Mouse (Mus musculus): ENCODE data around the gene Tomm40. TPM values are rescaled to one million over a fixed set of nuclear protein-coding genes. Genes with fewer than 3 reads are reported as not detected.
A peak's percentile ranks its signal among the peaks of the same experiment; 100 is the strongest.

The Tomm40 gene
- polyA plus RNA-seq, 1 experiment: 46.0 TPM

GRCm38 (mm10) chr7:19714836-19715235, 402 bp downstream of the Tomm40 start:
- DNase-seq: no peak
- H3K4me3 ChIP-seq (replicated peaks; ENCODE audit: extremely low read depth, low read depth, low read length): peak overlapping the region; percentile 90
- TF ChIP-seq POLR2A (IDR thresholded peaks at IDR 0.05; ENCODE audit: borderline replicate concordance, extremely low read depth, low read depth, low read length): no peak
- TF ChIP-seq CTCF (IDR thresholded peaks at IDR 0.05; ENCODE audit: insufficient read depth, low read length): no peak
- under 1% methylated on average over 37 of the region's 39 CpGs for WGBS
- H3K4me1 ChIP-seq (ENCODE audit: control insufficient read depth, insufficient read depth, low read length): peaks cover 3% of the 10 kb centered on the region; the same call in 1 of the 2 replicates

GRCm38 (mm10) chr7:19713598-19713997, 1.6 kb downstream of the Tomm40 start:
- H3K4me3 ChIP-seq (replicated peaks; ENCODE audit: extremely low read depth, low read depth, low read length): no peak overlapping the region
- 85% methylated on average over 9 of the region's 9 CpGs for WGBS
- no peak for TF ChIP-seq POLR2A (IDR thresholded peaks at IDR 0.05; ENCODE audit: borderline replicate concordance, extremely low read depth, low read depth, low read length)
- no peak for TF ChIP-seq CTCF (IDR thresholded peaks at IDR 0.05; ENCODE audit: insufficient read depth, low read length)
- peaks cover 3% of the 10 kb centered on the region; the same call in 1 of the 2 replicates for H3K4me1 ChIP-seq (ENCODE audit: control insufficient read depth, insufficient read depth, low read length)
- DNase-seq: no peak

- H3K4me3 ChIP-seq (replicated peaks; ENCODE audit: extremely low read depth, low read depth, low read length): no peak overlapping the region
- 37% methylated on average over 4 of the region's 4 CpGs for WGBS
- H3K4me1 ChIP-seq (ENCODE audit: control insufficient read depth, insufficient read depth, low read length): peaks cover 3% of the 10 kb centered on the region; the same call in 1 of the 2 replicates
- DNase-seq: no peak
- no peak for TF ChIP-seq POLR2A (IDR thresholded peaks at IDR 0.05; ENCODE audit: borderline replicate concordance, extremely low read depth, low read depth, low read length)
- no peak for TF ChIP-seq CTCF (IDR thresholded peaks at IDR 0.05; ENCODE audit: insufficient read depth, low read length)
Measured at GRCm38 (mm10) chr7:19713196-19713595, 2.0 kb downstream of the Tomm40 start.

GRCm38 (mm10) chr7:19712414-19712813, 2.8 kb downstream of the Tomm40 start:
- H3K4me3 ChIP-seq (replicated peaks; ENCODE audit: extremely low read depth, low read depth, low read length): no peak overlapping the region
- TF ChIP-seq POLR2A (IDR thresholded peaks at IDR 0.05; ENCODE audit: borderline replicate concordance, extremely low read depth, low read depth, low read length) (no peak), CTCF (IDR thresholded peaks at IDR 0.05; ENCODE audit: insufficient read depth, low read length) (no peak)
- DNase-seq: no peak
- H3K4me1 ChIP-seq (ENCODE audit: control insufficient read depth, insufficient read depth, low read length): peaks cover 3% of the 10 kb centered on the region; the same call in 1 of the 2 replicates
- WGBS: 67% methylated on average over 4 of the region's 4 CpGs

- H3K4me3 ChIP-seq (replicated peaks; ENCODE audit: extremely low read depth, low read depth, low read length): no peak overlapping the region
- peaks cover 3% of the 10 kb centered on the region; the same call in 1 of the 2 replicates for H3K4me1 ChIP-seq (ENCODE audit: control insufficient read depth, insufficient read depth, low read length)
- no peak for DNase-seq
- 92% methylated on average over 10 of the region's 10 CpGs for WGBS
- no peak for TF ChIP-seq CTCF (IDR thresholded peaks at IDR 0.05; ENCODE audit: insufficient read depth, low read length)
- no peak for TF ChIP-seq POLR2A (IDR thresholded peaks at IDR 0.05; ENCODE audit: borderline replicate concordance, extremely low read depth, low read depth, low read length)
Measured at GRCm38 (mm10) chr7:19710650-19711049, 4.6 kb downstream of the Tomm40 start.

- no peak for DNase-seq
- Histone ChIP-seq H3K4me1 (ENCODE audit: control insufficient read depth, insufficient read depth, low read length) (peaks cover 7% of the 10 kb centered on the region; the same call in 1 of the 2 replicates), H3K4me3 (replicated peaks; ENCODE audit: extremely low read depth, low read depth, low read length) (no peak overlapping the region)
- TF ChIP-seq CTCF (IDR thresholded peaks at IDR 0.05; ENCODE audit: insufficient read depth, low read length) (no peak), POLR2A (IDR thresholded peaks at IDR 0.05; ENCODE audit: borderline replicate concordance, extremely low read depth, low read depth, low read length) (no peak)
- 94% methylated on average over 7 of the region's 7 CpGs for WGBS
Measured at GRCm38 (mm10) chr7:19705271-19705670, 10.0 kb downstream of the Tomm40 start.

- Histone ChIP-seq H3K4me1 (ENCODE audit: control insufficient read depth, insufficient read depth, low read length) (peaks cover 7% of the 10 kb centered on the region; the same call in 1 of the 2 replicates), H3K4me3 (replicated peaks; ENCODE audit: extremely low read depth, low read depth, low read length) (no peak overlapping the region)
- TF ChIP-seq POLR2A (IDR thresholded peaks at IDR 0.05; ENCODE audit: borderline replicate concordance, extremely low read depth, low read depth, low read length): no peak
- TF ChIP-seq CTCF (IDR thresholded peaks at IDR 0.05; ENCODE audit: insufficient read depth, low read length): no peak
- DNase-seq: no peak
- WGBS: 89% methylated on average over 4 of the region's 4 CpGs
Measured at GRCm38 (mm10) chr7:19704475-19704874, 10.8 kb downstream of the Tomm40 start.

- WGBS: 92% methylated on average over 16 of the region's 16 CpGs
- DNase-seq: no peak
- Histone ChIP-seq H3K4me1 (ENCODE audit: control insufficient read depth, insufficient read depth, low read length) (peaks cover 12% of the 10 kb centered on the region; the same call in 1 of the 2 replicates), H3K4me3 (replicated peaks; ENCODE audit: extremely low read depth, low read depth, low read length) (no peak overlapping the region)
- TF ChIP-seq POLR2A (IDR thresholded peaks at IDR 0.05; ENCODE audit: borderline replicate concordance, extremely low read depth, low read depth, low read length) (no peak), CTCF (IDR thresholded peaks at IDR 0.05; ENCODE audit: insufficient read depth, low read length) (no peak)
Measured at GRCm38 (mm10) chr7:19702859-19703555, 12.2 kb downstream of the Tomm40 start.

GRCm38 (mm10) chr7:19701069-19701761, 14.0 kb downstream of the Tomm40 start:
- TF ChIP-seq CTCF (IDR thresholded peaks at IDR 0.05; ENCODE audit: insufficient read depth, low read length) (peak; percentile 70), POLR2A (IDR thresholded peaks at IDR 0.05; ENCODE audit: borderline replicate concordance, extremely low read depth, low read depth, low read length) (no peak)
- Histone ChIP-seq H3K4me3 (replicated peaks; ENCODE audit: extremely low read depth, low read depth, low read length) (no peak overlapping the region), H3K4me1 (ENCODE audit: control insufficient read depth, insufficient read depth, low read length) (peaks cover 12% of the 10 kb centered on the region; the same call in 1 of the 2 replicates)
- peak; percentile 69 for DNase-seq
- 32% methylated on average over 22 of the region's 22 CpGs for WGBS

All from lung, adult 2 months (tissue).